Mouse (Mus musculus) megakaryocyte, adult 5-6 weeks (primary cell): ENCODE measurements at regions not wholly inside any gene's neighbourhood (a gene's known extent, or its start where the extent isn't known, plus 50 kb on each side); places are given as distances from the start of the nearest gene placed in this dataset.

Source experiments
- ATAC-seq: 2 replicates; pipeline ENCODE4 v1.8.0; 2016; ENCODE audit warnings: mild to moderate bottlenecking, inconsistent platforms; ENCODE audit not compliant: poor library complexity, severe bottlenecking

DNA sequence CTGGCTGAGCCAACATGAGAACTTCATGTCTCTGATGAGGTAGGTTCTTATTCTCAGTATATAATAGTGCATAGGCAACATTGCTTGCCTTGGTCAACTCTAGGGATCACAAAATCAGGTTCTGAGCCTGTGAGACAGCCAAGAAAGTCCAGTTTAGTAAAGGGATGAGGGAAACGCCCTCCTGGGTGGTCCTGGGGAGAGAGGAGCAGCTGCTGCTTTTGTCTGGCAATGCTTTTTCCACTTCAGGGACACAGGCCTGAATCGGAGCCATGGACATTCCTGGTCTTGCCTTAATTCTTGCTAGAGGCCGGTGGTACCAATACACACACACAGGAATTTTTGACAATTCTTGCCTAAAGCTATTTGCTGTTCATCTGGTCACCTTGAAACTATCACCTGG, 169.8 kb downstream of the Plpp3 start:
- ATAC-seq = no peak

DNA sequence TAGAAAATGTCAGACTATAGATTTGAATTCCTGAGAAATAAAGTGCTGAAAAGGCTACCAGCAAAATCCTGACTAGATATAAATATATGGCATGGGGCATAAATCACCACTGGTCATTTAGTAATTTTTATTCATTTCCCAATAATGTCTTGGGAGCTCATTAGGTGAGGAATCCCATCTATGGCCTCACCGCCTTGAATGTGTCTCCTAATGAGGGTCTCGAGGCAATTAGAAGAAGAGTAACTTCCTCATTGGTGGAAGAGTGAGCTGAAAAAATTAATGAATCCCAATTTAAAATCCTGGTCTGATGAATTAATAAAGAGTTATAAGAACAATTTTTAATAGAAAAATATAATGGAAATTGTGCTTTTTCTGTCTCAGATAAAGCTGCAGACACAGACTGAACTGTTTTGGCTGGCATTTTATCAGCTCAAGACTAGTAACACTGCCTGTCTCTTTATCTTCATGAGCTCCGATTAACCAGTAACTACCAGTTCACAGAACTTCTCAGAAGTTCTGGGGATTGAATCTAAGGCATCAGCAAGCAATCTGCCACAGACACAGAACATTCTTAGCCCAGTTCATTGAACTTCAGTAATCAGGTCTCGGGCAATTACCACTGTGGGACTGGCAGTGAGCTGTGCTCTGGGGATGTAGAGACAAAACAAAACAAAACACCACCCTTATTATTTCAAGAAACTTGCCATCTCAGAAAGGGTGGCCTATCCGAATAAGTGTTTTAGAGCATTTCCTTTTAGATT, 170.7 kb downstream of the Plpp3 start:
- no peak for ATAC-seq

DNA sequence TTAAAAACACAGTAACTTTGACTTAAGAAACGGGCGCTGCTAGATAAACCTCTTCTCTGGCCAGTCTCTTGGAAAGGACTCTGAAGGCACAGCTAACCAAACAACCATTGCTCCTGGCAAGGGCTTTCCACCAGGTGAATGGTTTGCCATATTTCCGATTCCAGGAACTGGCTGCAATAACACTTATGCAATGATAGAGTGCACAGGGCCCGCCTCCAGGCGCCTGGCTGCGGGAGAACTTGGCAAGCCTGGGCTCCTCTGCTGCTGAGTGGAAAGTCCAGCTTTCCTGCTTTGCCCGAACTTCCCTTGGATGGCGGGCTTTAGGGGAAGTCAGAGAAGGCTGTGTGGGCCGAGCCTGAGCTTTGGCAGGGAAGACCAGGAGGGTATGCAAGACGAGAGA, 171.6 kb downstream of the Plpp3 start:
- ATAC-seq = no peak

DNA sequence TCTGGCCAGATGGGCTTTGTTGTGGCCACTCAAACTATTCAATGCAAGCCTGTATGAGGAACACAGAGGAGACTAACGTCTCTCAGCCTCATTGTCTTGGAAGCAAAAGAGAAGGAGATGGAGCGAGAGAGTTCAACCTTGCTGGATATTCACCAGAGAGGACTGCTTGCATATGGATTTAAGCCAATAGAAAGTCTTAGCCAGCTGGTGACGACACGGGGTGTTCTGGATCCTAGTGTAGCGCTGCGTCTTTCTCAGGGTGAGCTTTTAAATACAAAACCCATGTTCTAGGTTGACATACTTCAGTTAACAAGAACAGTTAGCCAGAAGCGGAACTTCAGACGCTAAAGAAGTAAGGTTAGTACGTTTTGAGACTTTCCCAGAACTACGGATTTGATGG, 174.9 kb downstream of the Plpp3 start:
- no peak for ATAC-seq

DNA sequence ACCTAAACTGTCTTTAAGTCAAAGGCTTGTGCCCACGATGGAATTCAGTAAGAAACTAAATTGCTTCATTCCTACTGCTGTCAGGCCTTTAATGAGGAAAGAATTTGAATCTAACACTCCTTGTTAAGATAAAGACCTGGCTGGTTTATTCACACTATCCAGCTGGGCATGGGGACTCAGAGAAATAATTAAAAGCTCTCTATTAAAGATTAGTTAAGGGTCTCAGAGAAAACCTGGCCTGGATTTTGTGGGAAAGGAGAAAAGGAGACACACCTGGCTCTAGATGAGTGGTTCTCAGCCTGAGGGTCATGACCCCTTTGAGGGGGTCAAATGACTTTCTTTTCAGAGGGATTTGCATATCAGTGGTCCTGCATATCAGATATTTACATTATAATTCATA, 178.7 kb downstream of the Plpp3 start:
- ATAC-seq = no peak

DNA sequence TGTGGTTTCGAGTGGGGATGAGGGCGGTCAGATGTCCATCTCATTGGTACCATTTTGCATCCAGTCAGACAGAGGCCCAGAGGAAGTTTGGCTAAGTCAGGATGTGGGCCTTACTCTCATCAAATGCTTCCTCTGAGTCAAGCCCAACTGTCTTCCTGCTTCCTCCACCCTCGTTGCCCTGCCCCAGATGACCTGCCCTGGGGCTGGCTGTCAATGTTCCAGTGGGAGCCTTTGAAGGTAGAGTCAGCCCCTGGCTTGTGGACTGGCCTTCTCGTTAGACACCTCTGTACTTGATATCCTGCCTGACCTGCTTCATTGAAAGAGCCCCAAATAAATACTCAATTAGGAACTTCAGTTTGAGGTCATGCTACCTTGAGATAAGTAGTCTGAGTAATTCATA, 179.4 kb downstream of the Plpp3 start:
- ATAC-seq = no peak

DNA sequence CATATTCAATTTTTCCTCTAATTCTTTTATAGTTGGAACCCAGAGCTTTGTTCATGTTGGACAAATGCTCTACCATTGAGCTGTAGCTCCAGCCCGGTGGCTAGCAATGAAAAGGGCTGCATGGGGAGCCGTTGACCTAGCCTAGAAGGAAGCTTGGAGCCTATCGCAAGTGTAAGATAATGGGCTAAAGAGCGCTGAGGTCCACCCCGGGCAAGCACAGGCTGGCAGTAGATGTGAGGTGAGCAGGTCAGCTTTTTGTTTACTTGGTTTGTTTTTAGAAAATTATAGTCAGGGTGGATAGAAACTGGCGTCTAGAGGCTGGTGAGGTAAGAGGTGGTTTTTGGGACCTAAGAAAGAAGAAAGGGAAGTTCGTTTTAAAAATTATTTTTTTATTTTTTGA, 181.0 kb downstream of the Plpp3 start:
- ATAC-seq = no peak

DNA sequence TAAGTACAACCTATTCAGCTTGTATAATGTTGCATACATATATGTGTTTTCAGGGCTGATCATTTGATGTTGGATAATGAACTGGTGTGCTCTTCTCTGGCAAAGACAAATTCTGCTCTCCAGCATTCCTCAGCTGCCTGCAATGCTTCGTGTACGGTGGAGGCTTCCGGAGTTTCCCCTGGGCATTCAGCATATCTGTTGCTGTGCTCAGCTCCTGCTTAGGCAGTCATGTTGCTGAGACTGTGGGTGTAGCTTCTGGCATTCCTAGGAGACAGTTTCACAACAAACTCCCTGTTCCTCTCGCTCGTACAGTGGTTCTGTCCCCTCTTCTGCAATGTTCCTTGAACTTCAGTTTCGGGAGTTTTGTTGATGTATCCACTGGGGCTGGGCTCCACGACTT, 181.7 kb downstream of the Plpp3 start:
- no peak for ATAC-seq

DNA sequence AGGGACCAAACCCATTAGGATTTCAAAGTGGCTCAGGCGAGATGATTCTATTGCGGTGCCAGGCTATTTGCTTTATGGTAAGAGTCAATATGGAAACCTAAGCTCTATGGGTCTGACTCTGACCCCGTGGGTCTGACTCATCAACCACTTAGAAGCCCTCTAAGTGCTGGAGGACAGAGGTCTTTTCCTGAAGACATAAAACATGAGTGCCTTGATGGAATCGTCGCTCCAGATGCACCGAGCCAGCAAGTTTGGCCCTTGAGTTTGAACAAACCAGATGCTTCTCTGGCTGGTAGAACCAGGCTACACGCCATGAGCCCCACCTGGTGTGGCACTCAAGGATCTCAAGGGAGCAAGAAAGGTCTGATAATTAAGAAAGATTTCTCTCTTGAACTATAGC, 184.1 kb downstream of the Plpp3 start:
- ATAC-seq = no peak

DNA sequence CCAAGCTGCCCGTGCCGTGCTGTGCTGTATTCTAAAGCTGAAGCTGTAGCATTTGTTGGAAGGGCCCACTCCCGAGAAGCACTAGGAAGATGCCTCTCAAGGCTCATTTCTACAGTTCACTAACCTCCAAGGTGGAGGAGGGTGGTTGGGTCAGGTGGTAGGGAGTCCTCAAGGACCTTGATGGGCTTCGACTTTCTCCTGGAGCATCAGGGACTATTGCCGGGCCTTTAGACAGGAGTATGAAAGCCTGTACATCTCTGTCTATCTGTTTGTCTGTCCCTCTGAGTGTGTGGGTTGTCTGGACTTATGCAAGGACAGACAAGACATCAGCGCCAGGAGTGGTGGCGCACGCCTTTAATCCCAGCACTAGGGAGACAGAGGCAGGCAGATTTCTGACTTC, 189.7 kb downstream of the Plpp3 start:
- ATAC-seq = no peak

DNA sequence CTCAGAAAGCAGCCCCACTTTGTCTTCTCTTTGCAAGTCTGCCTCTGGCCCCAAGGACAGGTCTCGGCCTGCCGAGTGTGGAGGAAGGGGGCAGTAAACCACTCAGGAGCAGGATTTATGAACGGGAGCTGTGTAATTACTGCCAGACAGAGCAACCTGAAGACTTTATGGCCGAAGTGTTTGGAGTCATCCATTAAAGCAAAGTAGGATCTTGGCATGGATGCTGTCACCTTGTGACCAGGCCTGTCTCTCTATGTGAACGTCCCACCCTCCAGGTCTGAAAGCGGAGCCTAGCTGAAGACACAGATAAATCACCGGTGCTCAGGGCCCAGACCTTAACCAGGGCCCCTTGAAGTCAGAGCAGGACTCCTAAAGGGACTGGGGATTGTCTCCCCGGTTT, 190.8 kb downstream of the Plpp3 start:
- no peak for ATAC-seq

DNA sequence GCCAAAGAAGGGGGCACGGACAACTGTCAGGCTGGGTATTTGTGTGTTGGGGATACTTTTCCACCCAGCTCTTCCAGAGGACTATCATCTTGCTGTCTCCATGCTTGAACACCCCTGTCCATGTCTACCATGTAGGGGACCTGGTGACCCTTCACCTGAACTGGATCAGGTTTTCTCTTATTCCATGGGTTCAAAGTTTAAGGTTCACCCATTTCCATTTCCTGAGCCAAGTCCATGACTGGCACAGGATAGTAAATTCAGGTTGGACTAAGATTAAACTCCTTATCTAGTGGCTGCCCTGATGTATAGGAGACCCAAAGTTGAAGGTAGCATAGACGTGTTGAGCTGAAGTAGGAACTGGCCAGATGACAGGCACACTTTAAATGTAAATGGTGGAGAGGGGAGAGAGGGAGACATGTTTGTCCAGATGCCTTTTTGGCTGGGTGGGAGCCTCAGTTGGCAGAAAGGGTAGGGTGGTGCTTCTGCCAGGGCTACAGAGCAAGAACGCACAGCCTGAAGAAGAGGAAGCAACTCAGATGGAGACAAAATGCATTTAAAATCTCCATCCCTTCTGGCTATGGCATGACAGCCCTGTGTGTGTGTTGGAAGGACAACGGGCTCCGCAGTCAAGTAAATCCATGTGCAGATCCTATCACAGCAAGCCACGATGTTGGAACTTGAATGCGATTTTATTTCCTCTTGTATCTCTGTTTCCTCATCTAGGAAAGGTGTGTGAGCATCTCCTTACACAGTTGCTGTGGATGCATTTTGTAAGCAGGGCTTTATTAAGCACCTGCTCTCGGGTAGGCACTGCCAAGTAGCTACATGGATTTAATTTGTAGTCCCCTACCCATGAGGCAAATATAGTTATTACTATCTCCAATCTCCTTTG, 192.4 kb downstream of the Plpp3 start:
- ATAC-seq = no peak

DNA sequence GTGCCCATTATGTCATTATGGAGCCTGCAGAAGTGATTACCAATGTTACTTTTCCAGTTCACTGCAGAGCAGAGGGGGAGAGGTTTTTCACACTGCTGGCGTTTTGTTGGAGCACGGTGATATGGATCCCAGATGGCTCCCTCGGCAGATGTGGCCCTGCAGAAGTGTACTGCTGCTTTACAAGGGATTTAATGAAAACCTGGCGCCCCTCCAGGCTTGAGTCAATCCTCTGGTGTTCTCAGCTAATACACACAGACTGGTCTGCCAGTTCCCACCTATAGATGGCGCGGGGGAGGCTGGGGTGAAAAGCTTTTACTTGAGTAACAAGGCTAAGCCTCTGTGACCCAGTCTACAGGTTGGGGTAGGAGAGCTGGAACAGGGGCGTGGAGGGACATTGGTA, 195.2 kb downstream of the Plpp3 start:
- no peak for ATAC-seq

DNA sequence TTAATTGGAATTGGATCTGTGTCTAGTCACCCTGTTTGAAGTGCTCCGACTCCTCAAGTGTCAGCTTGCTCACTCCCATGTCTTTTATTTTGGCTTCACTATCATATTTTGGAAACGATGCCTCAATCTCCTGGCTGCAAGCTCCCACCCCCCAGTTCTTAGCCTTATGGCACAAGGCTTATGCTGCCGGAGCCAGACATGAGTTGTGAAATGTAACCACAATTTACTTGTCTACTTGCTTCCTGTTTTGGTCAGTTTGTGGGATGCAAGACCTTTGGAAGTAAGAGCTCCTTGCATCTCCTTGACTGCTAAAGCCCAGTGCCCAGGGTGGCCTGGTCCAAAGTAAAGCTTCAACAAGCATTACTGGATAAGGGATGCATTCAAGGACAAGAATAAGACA, 195.8 kb downstream of the Plpp3 start:
- no peak for ATAC-seq

DNA sequence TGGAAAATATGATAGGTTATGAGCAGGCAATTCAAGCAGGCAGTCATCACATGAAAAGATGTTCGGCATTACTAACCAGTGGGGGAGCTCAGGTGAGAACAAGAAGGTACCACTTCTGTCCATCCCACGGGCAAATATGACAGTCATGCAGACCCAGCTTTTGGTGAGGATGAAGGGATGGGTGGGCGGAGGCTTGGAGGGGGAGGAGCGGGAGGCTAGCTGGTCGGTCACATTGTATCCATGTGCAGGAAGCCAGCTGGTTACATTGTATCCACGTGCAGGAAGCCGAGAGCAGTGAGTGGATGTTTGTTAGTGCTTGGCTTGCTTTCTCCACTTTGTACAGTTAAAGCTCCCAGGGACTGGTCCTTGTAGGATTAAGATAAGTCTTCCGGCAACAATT, 196.9 kb downstream of the Plpp3 start:
- ATAC-seq = no peak

DNA sequence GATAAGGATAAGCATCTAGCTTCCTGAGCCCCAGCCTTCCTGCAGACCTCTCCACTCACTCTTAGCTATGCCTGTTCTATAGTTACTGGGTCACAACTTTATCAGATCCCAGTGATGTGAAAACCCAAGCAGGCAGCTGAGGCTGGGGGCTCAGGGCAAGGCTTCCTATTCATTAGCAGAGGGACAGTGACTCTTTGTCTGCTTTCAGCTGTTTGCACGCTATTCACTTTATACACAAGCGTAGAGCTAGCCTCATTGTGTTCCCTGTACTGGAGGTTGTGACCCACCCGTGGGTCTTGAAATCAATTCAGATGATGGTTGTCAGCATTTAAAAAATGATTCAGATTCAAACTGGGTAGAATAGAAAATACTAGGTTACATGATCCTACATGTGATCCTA, 199.5 kb downstream of the Plpp3 start:
- ATAC-seq = no peak

DNA sequence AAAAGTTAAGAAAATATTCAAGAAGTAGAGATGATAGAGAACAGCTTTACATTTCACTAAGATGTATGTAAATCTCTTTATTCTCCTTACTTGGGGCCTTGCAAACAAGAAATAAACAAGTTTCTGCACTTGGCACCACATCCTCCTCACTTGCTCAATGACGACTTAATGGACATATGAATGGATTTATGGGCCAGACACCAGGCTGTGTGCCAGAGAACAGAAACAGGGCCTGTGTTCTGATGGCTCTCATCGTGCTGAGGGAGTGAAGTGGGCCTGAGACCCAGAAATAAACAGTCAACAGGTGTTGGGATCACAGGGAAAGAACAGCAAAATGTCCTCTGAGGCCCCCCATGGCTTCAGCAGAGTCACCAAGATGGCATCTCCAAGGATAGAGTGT, 201.6 kb downstream of the Plpp3 start:
- ATAC-seq = no peak

DNA sequence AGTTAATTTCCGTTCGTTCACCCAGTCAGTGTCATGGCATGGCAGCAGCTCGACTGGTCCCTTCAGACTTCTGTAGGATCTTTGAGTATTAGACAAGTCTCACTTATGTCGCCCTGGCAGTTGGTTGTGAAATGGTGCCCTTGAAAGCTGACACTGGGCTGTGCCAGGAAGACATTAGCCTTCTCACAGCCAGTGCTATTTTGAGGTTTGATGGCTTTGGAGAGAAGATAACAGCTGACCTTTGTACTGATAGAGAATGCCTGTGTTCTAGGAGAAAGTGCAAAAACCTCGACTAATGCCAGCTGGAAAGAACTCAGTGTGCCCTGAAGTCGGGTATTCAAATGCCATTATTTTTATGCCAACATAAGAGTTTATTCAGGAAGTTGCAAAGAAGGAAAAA, 207.3 kb downstream of the Plpp3 start:
- no peak for ATAC-seq

DNA sequence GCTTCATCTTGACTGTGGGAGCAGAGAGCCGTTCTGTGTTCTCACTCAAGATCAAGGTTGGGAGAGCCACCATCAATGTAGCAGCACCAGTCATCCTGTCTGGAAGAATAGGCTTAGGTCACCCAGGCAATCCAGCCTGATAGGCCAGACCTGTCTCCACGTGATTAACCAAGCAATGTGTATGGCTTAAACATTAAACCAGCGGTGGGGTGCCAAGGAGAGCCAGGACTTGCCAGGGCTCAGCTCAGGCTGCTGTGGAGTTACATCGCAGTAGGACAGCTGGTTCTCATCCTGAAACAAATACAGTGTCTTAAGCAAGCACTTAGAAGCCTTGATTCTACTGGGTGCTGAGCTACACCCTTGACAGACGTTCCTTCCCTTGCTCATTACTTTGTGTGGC, 207.9 kb downstream of the Plpp3 start:
- no peak for ATAC-seq

DNA sequence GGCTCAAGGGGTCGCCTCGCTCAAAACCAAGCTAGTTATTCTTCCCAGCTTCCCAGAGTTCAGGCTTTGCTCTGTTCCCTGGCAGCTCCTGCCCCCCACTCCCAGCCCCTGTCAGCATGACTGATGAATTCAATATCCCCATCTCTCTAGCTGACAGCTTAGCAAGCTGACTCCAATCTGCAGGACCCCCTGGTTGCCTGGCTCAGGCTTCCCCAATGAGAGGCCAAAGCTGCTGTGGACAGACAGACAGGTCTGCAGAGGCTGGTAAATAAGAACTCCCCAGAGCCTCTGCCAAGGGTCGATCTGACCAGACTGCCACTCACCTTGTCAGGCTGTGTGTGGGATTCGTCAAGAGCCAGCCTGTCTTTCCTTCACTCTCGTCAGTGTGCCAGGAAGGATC, 219.4 kb downstream of the Plpp3 start:
- no peak for ATAC-seq

DNA sequence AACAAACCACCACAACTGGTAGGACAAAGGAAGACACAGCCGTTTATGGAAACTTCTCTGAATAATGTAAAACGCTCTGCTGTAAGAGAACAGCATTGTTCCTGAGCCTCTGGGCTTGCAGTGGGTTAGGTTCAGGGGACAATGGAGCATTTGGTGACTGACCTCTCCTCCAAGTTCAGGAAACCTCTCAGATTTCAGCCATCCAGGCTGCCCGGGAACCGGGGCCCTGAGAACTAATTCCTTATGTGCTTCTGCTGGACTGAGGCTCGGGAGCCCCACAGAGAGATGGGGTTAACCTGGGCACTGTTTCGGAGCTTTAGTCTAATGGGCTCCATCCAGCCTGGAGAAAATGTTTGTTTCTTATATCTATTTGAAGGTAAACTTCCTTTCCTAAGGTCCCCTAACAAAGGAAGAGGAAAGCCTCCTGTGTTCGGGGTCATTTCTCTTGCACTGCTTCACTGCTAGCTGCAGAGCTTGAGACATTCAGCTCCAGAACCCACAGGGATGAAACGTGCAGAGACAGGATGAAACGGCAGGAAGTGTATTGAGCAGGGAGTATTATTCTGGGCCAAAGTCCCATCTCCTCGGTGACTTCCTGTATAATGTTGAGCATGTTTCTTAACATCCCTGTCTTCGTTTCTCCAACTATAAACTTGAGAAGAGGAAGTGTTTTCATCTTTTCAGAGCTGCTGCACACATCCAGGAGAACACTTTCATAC, 220.5 kb downstream of the Plpp3 start:
- ATAC-seq = no peak

DNA sequence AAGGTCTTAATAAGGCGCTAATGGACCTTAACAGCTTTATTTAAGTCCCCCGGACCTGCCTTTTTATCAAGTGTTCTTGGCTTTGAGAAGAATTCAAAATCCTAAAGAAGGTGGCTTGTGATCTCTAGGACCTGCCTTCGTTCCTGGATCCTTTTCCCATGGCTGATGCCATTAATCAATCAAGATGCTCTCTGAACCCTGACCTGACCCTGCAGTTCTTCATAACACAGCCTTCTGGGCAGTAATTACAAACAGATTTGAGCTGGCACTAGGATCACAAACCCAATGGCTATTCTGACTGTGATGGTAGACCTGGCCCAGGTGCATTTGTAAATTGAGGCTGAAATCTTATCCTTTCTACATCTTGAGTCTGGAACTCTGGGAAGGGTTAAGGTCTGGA, 227.7 kb downstream of the Plpp3 start:
- no peak for ATAC-seq
